Mouse (Mus musculus) hematopoietic multipotent progenitor cell, adult 10-12 weeks (in vitro differentiated cells): ENCODE measurements around the gene Cldn1. TPM values are rescaled to one million over a fixed set of nuclear protein-coding genes. Genes with fewer than 3 reads are reported as not detected.

Experiments
- polyA plus RNA-seq: library from polyadenylated mRNA; stranded (reverse); fragments of >175 nt; gene quantifications from 2 replicates; pipeline ENCODE4 v1.2.3, GENCODE M21; 2012; ENCODE audit warnings: low replicate concordance

Cldn1 gene
- polyA plus RNA-seq, result 0.09 and 0.15 TPM in 2 replicates

DNA sequence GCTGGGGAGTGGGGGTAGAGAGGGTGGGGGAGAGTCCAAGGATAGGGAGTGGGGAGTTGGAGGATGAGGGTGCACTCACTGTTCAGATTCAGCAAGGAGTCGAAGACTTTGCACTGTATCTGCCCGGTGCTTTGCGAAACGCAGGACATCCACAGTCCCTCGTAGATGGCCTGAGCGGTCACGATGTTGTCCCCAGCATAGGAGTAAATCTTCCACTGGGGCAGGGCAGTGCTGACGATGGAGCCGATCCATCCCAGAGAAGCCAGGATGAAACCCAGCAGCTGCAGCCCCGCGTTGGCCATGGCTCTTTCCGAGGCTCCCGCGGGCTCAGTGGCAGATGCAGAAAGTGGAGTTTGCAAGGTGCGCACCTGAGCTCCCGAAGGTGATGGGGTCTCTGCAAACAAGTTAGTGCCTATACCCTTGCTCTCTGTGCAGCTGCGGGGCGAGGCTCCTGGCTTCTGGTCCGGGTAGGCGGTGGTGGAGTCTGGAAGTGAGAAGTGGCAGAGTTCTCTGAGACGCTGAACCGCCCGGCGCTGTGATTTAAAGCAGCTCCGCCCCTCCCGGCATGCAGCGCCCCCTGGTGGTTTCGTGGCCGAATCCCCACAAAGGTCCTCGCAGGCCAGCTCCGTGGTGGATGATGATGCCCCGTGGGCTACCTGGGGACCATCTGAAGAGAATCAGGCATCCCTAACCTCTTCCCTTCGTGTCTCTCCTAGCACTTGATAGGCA is at the start of gene Cldn1:
Gene Cldn1 (minus strand): TSS at position 517 of the 729 bp plus-strand sequence.

Other genes starting within 250 kb of the Cldn1 start
- gene Cldn16, start 91.3 kb upstream of the Cldn1 start, polyA plus RNA-seq, result not detected in 2 replicates
- not detected in 2 replicates for gene Tmem207, start 154.9 kb upstream of the Cldn1 start, polyA plus RNA-seq
- 1.2 and 1.6 TPM in 2 replicates for gene Il1rap, start 209.9 kb upstream of the Cldn1 start, polyA plus RNA-seq